In the genomic region with DNA sequence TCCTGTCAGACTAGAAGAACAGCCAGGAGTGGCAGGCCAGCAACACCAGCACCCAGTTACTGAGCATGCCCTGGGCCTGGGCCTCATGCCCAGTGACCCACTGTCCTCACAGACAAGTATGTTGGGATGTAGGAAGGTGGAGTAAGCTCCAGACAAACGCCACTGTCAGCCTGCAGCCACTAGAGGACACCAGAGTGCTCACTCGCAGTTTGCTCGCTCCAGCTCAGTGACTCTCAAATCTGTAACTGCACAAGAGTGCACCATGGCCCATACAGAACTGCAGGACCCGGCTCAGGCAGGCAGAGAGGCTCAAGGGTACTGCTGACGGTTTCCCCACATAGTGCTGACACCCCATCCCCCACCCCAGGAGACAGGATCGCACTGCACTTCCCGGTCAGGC, we compare ENCODE assay signal across 8 mouse cellular contexts. TPM values are rescaled to one million over a fixed set of nuclear protein-coding genes. Genes with fewer than 3 reads are reported as not detected.
DNase-seq lines count a peak whose midpoint lies in the region; ATAC-seq lines count a peak whose summit lies in the region.

No protein-coding gene starts in this region.

- no peak overlapping the region for H3K4me2 ChIP-seq in hindbrain, embryonic 15.5 days

- H3K4me1 ChIP-seq in hindbrain, embryonic 15.5 days (replicated peaks) = peaks cover 14% of the 10 kb centered on the region

- H3K4me3 ChIP-seq in hindbrain, embryonic 15.5 days = no peak overlapping the region

- ATAC-seq in cerebellum, adult (ENCODE audit: insufficient number of reproducible peaks, low FRiP score, low TSS enrichment) = no peak
- ATAC-seq in hindbrain, embryonic 15.5 days (ENCODE audit: low FRiP score, low read depth) = peak; percentile 57
- ATAC-seq in megakaryocyte progenitor cell, adult 5-6 weeks (replicated peaks; ENCODE audit: poor library complexity) = peak; percentile 63

- WGBS in hindbrain, embryonic 15.5 days = 40% methylated on average over 7 of the region's 7 CpGs

- H3K36me3 ChIP-seq in hindbrain, embryonic 15.5 days = peaks cover 42% of the 10 kb centered on the region

- no peaks in the 10 kb centered on the region for H3K9me3 ChIP-seq in hindbrain, embryonic 15.5 days

- no peaks in the 10 kb centered on the region for H3K27me3 ChIP-seq in hindbrain, embryonic 15.5 days

- H3K27ac ChIP-seq in hindbrain, embryonic 15.5 days (replicated peaks) = no peak overlapping the region

- H3K9ac ChIP-seq in hindbrain, embryonic 15.5 days = no peak overlapping the region

- peak; percentile 61 for DNase-seq in cerebellum, adult 11-12 months
- peak; percentile 22 for DNase-seq in ovary, postnatal 36 days (ENCODE audit: low spot score)
- DNase-seq in ovary, postnatal 14 days (ENCODE audit: low spot score) = no peak
- peak; percentile 66 for DNase-seq in embryo, embryonic 10 days (ENCODE audit: low spot score)
- DNase-seq in spleen, postnatal 10 days (ENCODE audit: low spot score in 2 of 2) = no peak

RNA-seq across cellular contexts. Expression of gene Suds3, which starts 21.5 kb away (rescaled TPM):
- 83.1 and 88.6 TPM in 2 replicates for polyA plus RNA-seq in hindbrain, embryonic 15.5 days (2015; fragmentation: Nextera tagmentation; extraction: Ambion mirVana)
- 20.0 and 23.2 TPM in 2 replicates for total RNA-seq in megakaryocyte progenitor cell, adult 5-6 weeks (2015)
- 106 and 114 TPM in 2 replicates for total RNA-seq in megakaryocyte progenitor cell, adult 5-6 weeks (2017)

RNA-seq across cellular contexts. Expression of gene Taok3, which starts 25.5 kb away (rescaled TPM):
- polyA plus RNA-seq in hindbrain, embryonic 15.5 days (2015; fragmentation: Nextera tagmentation; extraction: Ambion mirVana) = 57.6 and 57.7 TPM in 2 replicates
- total RNA-seq in megakaryocyte progenitor cell, adult 5-6 weeks (2015) = 62.9 and 66.8 TPM in 2 replicates
- 43.6 and 57.8 TPM in 2 replicates for total RNA-seq in megakaryocyte progenitor cell, adult 5-6 weeks (2017)

Comparison
In these comparisons a context has a peak if more than half of its experiments do, and no peak if none do; other contexts are left out.
1. DNase-seq: peak in cerebellum, adult 11-12 months (single experiment), ovary, postnatal 36 days (single experiment) and embryo, embryonic 10 days (single experiment); none in ovary, postnatal 14 days (single experiment) and spleen, postnatal 10 days (0 of 2).